Mouse (Mus musculus) hindbrain, postnatal 0 days (tissue): ENCODE results near the gene Phykpl. TPM values are rescaled to one million over a fixed set of nuclear protein-coding genes. Genes with fewer than 3 reads are reported as not detected.

ENCODE experiments used
- ATAC-seq: fragments of 200-750 bp; cut with Nextera tagmentation; 2 replicates; pipeline ENCODE4 v1.8.0; 2017; ENCODE audit warnings: mild to moderate bottlenecking, moderate TSS enrichment, moderate library complexity
- DNase-seq: peaks from one replicate; pipeline ENCODE4 v3.0.0-alpha.2; 2015; ENCODE audit warnings: low spot score
- H3K27ac ChIP-seq: fragments of 300-500 bp; sonication (generic); 2 replicates; pipeline ENCODE4 v1.5.1; 2014; ENCODE audit warnings: mild to moderate bottlenecking
- H3K27me3 ChIP-seq: fragments of 300-500 bp; sonication (generic); 2 replicates; pipeline ENCODE4 v1.6.1; 2014; ENCODE audit warnings: low read length, mixed read lengths; ENCODE audit not compliant: insufficient read depth
- H3K36me3 ChIP-seq: fragments of 300-500 bp; sonication (generic); 2 replicates; pipeline ENCODE4 v1.6.1; 2014; ENCODE audit warnings: low read length, mixed read lengths; ENCODE audit not compliant: insufficient read depth
- H3K4me1 ChIP-seq: fragments of 300-500 bp; sonication (generic); 2 replicates; pipeline ENCODE4 v1.6.1; 2014; ENCODE audit warnings: antibody characterized with exemption, low read length, mixed read lengths; ENCODE audit not compliant: insufficient read depth
- H3K4me2 ChIP-seq: fragments of 300-500 bp; sonication (generic); 2 replicates; pipeline ENCODE4 v1.6.1; 2014; ENCODE audit warnings: low read depth, mild to moderate bottlenecking, low read length, moderate library complexity, mixed read lengths
- H3K4me3 ChIP-seq: fragments of 300-500 bp; sonication (generic); 2 replicates; pipeline ENCODE4 v1.5.1; 2014; ENCODE audit warnings: low read length
- H3K9ac ChIP-seq: fragments of 300-500 bp; sonication (generic); replicated peaks from 2 replicates; pipeline ENCODE4 v1.6.1; 2014; ENCODE audit warnings: mild to moderate bottlenecking, low read length, moderate library complexity, mixed read lengths
- H3K9me3 ChIP-seq: fragments of 300-500 bp; sonication (generic); 2 replicates; pipeline ENCODE4 v1.6.1; 2016; ENCODE audit warnings: low read length, mixed read lengths
- CTCF ChIP-seq: IDR thresholded peaks from 2 replicates; pipeline ENCODE4 v1.5.1; 2016; ENCODE audit warnings: antibody characterized with exemption, control low read depth, low read depth
- WGBS: fragments of 180-500 bp; shearing (Covaris S2); extraction: QIAGEN DNeasy Blood & Tissue Kit; methylation state at CpG from one replicate; pipeline ENCODE4 v1.1.7; 2014; 5-methylcytosine and 5-hydroxymethylcytosine counted together
- polyA plus RNA-seq: library from polyadenylated mRNA; unstranded; fragments of >200 nt; fragmentation: Nextera tagmentation; extraction: Ambion mirVana; gene quantifications from 2 replicates; pipeline ENCODE4 v1.2.1, GENCODE M21; 2015
- total RNA-seq: library from RNA; depleted of rRNA; stranded (reverse); fragments of >200 nt; gene quantifications from 2 replicates; pipeline ENCODE4 v1.2.3, GENCODE M21; 2014

Phykpl gene
- total and polyA plus RNA-seq, 2 experiments from 2014 or later: 5.3 to 7.9 TPM

GRCm38 (mm10) chr11:51591915-51592314, 7.4 kb downstream of the Phykpl start:
- no peak overlapping the region for H3K4me2 ChIP-seq
- no peak overlapping the region for H3K27ac ChIP-seq
- 92% methylated on average over 7 of the region's 7 CpGs for whole genome bisulfite sequencing
- no peak for DNase-seq
- TF ChIP-seq CTCF: no peak
- H3K9ac ChIP-seq: no peak overlapping the region
- no peaks in the 10 kb centered on the region for H3K27me3 ChIP-seq
- ATAC-seq: no peak
- H3K9me3 ChIP-seq: no peaks in the 10 kb centered on the region
- peaks cover 59% of the 10 kb centered on the region for H3K36me3 ChIP-seq
- H3K4me1 ChIP-seq: no peaks in the 10 kb centered on the region
- H3K4me3 ChIP-seq: no peak overlapping the region

DNA sequence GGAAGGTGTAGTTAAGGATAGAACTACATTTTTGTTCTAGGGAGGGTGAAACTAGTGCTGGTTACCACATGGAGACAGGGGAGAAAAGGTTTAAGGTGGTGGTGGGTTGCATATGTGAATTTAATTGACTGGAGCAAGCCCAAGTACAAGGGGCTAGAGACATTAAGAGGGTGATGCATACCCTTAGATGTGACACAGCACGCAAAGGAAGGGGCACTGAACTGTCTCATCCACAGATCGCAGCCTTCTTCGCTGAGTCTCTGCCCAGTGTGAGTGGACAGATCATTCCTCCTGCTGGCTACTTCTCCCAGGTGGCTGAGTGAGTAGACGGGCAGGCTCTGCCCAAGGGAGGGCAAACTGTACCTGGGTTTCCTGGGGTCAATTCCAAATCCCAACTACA, 8.8 kb downstream of the Phykpl start:
- DNase-seq: no peak
- ATAC-seq: no peak
- Histone ChIP-seq H3K9ac (no peak overlapping the region), H3K4me3 (no peak overlapping the region), H3K27ac (no peak overlapping the region), H3K27me3 (no peaks in the 10 kb centered on the region), H3K4me1 (no peaks in the 10 kb centered on the region), H3K9me3 (no peaks in the 10 kb centered on the region), H3K36me3 (peaks cover 61% of the 10 kb centered on the region), H3K4me2 (no peak overlapping the region)
- 93% methylated on average over 4 of the region's 4 CpGs for WGBS
- TF ChIP-seq CTCF: no peak

DNA sequence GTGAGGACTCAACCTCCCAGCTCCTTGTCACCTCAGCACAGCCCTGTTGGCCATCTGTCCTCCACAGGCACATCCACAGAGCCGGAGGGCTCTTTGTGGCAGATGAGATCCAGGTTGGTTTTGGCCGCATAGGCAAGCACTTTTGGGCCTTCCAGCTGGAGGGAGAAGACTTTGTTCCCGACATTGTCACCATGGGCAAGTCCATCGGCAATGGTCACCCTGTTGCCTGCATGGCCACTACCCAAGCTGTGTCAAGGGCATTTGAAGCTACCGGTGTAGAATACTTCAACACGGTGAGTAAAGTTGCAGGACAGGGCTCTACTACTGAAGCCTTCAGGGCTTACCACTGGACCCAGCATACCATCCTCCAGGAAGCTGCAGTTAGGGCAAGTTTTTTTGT, 9.3 kb downstream of the Phykpl start:
- Histone ChIP-seq H3K9me3 (no peaks in the 10 kb centered on the region), H3K27ac (no peak overlapping the region), H3K4me2 (no peak overlapping the region), H3K4me1 (no peaks in the 10 kb centered on the region), H3K9ac (no peak overlapping the region), H3K4me3 (no peak overlapping the region), H3K27me3 (no peaks in the 10 kb centered on the region), H3K36me3 (peaks cover 66% of the 10 kb centered on the region)
- ATAC-seq (no peak), DNase-seq (no peak)
- 90% methylated on average over 6 of the region's 6 CpGs for WGBS
- TF ChIP-seq CTCF: no peak

DNA sequence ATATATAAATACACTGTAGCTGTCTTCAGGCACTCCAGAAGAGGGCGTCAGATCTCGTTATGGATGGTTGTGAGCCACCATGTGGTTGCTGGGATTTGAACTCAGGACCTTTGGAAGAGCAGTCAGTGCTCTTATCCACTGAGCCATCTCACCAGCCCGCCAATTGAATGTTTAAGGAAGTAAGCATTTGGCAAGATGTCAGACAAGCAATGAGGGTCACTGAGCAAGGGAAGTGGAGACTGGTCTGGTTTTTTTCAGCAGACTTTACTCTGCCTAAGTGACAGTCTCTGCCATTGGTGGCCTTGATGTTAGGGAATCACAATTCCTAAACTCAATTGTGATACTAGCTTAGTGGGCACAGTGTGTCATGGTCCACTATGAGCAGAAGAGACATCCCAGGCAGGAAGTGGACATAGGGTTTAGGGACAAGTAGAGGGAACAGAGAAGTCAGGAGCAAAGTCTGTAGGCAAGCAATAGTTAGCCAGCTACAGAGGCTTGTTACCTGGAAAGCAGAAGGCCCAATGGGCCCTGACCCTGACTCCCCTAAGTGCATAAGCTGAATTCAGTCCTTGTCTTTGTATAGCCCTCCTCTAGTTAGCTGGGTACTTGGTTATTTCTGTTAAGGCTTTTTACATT, 10.3 kb downstream of the Phykpl start:
- no peak for DNase-seq
- Histone ChIP-seq H3K27ac (no peak overlapping the region), H3K4me3 (no peak overlapping the region), H3K4me1 (no peaks in the 10 kb centered on the region), H3K9me3 (no peaks in the 10 kb centered on the region), H3K9ac (no peak overlapping the region), H3K36me3 (peaks cover 74% of the 10 kb centered on the region), H3K27me3 (no peaks in the 10 kb centered on the region), H3K4me2 (no peak overlapping the region)
- 68% methylated on average over 3 of the region's 3 CpGs for WGBS
- TF ChIP-seq CTCF: 0 out of 2 replicates have a peak, but pooled peaks have one; percentile 2
- no peak for ATAC-seq

GRCm38 (mm10) chr11:51595459-51596083, 11.0 kb downstream of the Phykpl start:
- no peak overlapping the region for H3K4me3 ChIP-seq
- WGBS: 85% methylated on average over 1 of the region's 1 CpGs
- no peak overlapping the region for H3K4me2 ChIP-seq
- no peak for DNase-seq
- TF ChIP-seq CTCF: no peak
- no peak for ATAC-seq
- no peaks in the 10 kb centered on the region for H3K9me3 ChIP-seq
- H3K27ac ChIP-seq: no peak overlapping the region
- no peaks in the 10 kb centered on the region for H3K27me3 ChIP-seq
- no peak overlapping the region for H3K9ac ChIP-seq
- H3K4me1 ChIP-seq: no peaks in the 10 kb centered on the region
- peaks cover 77% of the 10 kb centered on the region for H3K36me3 ChIP-seq

- TF ChIP-seq CTCF: no peak
- 78% methylated on average over 2 of the region's 2 CpGs for WGBS
- Histone ChIP-seq H3K4me1 (no peaks in the 10 kb centered on the region), H3K27me3 (no peaks in the 10 kb centered on the region), H3K4me3 (no peak overlapping the region), H3K27ac (no peak overlapping the region), H3K9me3 (no peaks in the 10 kb centered on the region), H3K36me3 (peaks cover 89% of the 10 kb centered on the region), H3K9ac (no peak overlapping the region), H3K4me2 (no peak overlapping the region)
- no peak for DNase-seq
- ATAC-seq: no peak
These were observed 13.0 kb downstream of the Phykpl start for GRCm38 (mm10) chr11:51597553-51597952.

DNA sequence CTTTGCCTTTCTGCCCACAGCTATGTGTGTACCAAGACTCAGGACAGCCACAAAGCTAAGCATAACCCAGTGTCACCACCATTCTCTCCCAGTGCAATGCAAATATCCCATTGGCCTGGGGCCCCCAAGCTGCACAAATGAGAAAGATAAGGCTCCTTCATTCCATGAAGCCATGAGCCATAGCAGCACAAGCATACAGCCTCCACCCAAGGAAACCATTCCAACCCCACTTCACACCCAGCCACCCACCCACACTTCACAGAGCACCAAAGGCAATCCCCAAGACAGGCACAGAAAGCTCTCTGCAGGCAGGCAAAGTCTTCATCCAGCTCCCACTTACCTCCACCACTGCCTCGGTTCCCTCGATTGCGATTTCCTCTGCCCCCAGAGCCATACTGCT, 17.7 kb downstream of the Phykpl start:
- no peaks in the 10 kb centered on the region for H3K27me3 ChIP-seq
- no peak overlapping the region for H3K27ac ChIP-seq
- WGBS: 90% methylated on average over 3 of the region's 3 CpGs
- no peak overlapping the region for H3K4me2 ChIP-seq
- H3K9ac ChIP-seq: no peak overlapping the region
- no peaks in the 10 kb centered on the region for H3K9me3 ChIP-seq
- TF ChIP-seq CTCF: no peak
- H3K36me3 ChIP-seq: peaks cover 72% of the 10 kb centered on the region
- DNase-seq: no peak
- no peak for ATAC-seq
- H3K4me3 ChIP-seq: no peak overlapping the region
- H3K4me1 ChIP-seq: no peaks in the 10 kb centered on the region
